11 mouse cellular contexts compared by ENCODE assay signal in genomic region chr9:46272070-46272469, GRCm38 (mm10). TPM values are rescaled to one million over a fixed set of nuclear protein-coding genes. Genes with fewer than 3 reads are reported as not detected.
DNase-seq lines count a peak whose midpoint lies in the region; ATAC-seq lines count a peak whose summit lies in the region.
"Had no signal": no experiment of that assay in that cellular context is flagged by ENCODE, and none has a peak within 500 bp of the region (broad histone marks: within the 10 kb centered on the region; RNA-seq: fewer than 3 reads in every experiment).

No protein-coding gene starts in this region.

- peaks cover 9% of the 10 kb centered on the region; the same call in 1 of the 2 replicates for H3K4me1 ChIP-seq in forebrain, embryonic 11.5 days (replicated peaks; ENCODE audit: control insufficient read depth, insufficient read depth, low read length)
- H3K4me1 ChIP-seq in forebrain, embryonic 12.5 days, result peaks cover 13% of the 10 kb centered on the region
- peaks cover 16% of the 10 kb centered on the region for H3K4me1 ChIP-seq in midbrain, embryonic 13.5 days (replicated peaks)
- H3K4me1 ChIP-seq in midbrain, embryonic 11.5 days (ENCODE audit: control insufficient read depth, insufficient read depth, low read length), result peaks cover 6% of the 10 kb centered on the region

- no peak overlapping the region for H3K9ac ChIP-seq in forebrain, embryonic 11.5 days (ENCODE audit: low read length)
- H3K9ac ChIP-seq in forebrain, embryonic 12.5 days, result no peak overlapping the region
- no peak overlapping the region for H3K9ac ChIP-seq in midbrain, embryonic 13.5 days (replicated peaks)
- no peak overlapping the region for H3K9ac ChIP-seq in midbrain, embryonic 11.5 days (ENCODE audit: low read length)

- H3K36me3 ChIP-seq in forebrain, embryonic 11.5 days (ENCODE audit: control insufficient read depth, insufficient read depth, low read length), result peaks cover 3% of the 10 kb centered on the region; the same call in 1 of the 2 replicates
- H3K36me3 ChIP-seq in forebrain, embryonic 12.5 days (replicated peaks), result peaks cover 27% of the 10 kb centered on the region
- peaks cover 27% of the 10 kb centered on the region for H3K36me3 ChIP-seq in midbrain, embryonic 13.5 days
- H3K36me3 ChIP-seq in midbrain, embryonic 11.5 days (ENCODE audit: control insufficient read depth, insufficient read depth, low read length), result peaks cover 13% of the 10 kb centered on the region

- no peak overlapping the region for H3K27ac ChIP-seq in forebrain, embryonic 11.5 days (ENCODE audit: low read depth, low read length)
- H3K27ac ChIP-seq in forebrain, embryonic 12.5 days, result no peak overlapping the region
- H3K27ac ChIP-seq in midbrain, embryonic 13.5 days, result no peak overlapping the region
- no peak overlapping the region for H3K27ac ChIP-seq in midbrain, embryonic 11.5 days (ENCODE audit: low read depth, low read length)

- H3K9me3 ChIP-seq in forebrain, embryonic 11.5 days (ENCODE audit: control insufficient read depth, low read length), result no peaks in the 10 kb centered on the region
- no peaks in the 10 kb centered on the region for H3K9me3 ChIP-seq in forebrain, embryonic 12.5 days
- no peaks in the 10 kb centered on the region for H3K9me3 ChIP-seq in midbrain, embryonic 13.5 days
- H3K9me3 ChIP-seq in midbrain, embryonic 11.5 days (ENCODE audit: control insufficient read depth, low read length), result no peaks in the 10 kb centered on the region

- 87% methylated on average over 9 of the region's 9 CpGs for WGBS in forebrain, embryonic 11.5 days
- 91% methylated on average over 9 of the region's 9 CpGs for WGBS in forebrain, embryonic 12.5 days
- 92% methylated on average over 9 of the region's 9 CpGs for WGBS in midbrain, embryonic 13.5 days
- WGBS in midbrain, embryonic 11.5 days, result 85% methylated on average over 9 of the region's 9 CpGs

- no peak for DNase-seq in forebrain, embryonic 11.5 days (ENCODE audit: low spot score)
- no peak for DNase-seq in midbrain, embryonic 11.5 days (ENCODE audit: low spot score, missing footprints)
- peak; percentile 23 for DNase-seq in liver
- peak; percentile 7 to 30 for DNase-seq in thymus, postnatal 36 days
- no peak for DNase-seq in lung, postnatal 10 days
- DNase-seq: adrenal gland, adult 8-10 months had no signal

- H3K4me3 ChIP-seq in forebrain, embryonic 11.5 days (ENCODE audit: low read depth, low read length), result peak overlapping the region; percentile 80; the same call in 1 of the 2 replicates
- H3K4me3 ChIP-seq in forebrain, embryonic 12.5 days (replicated peaks), result no peak overlapping the region
- peak overlapping the region; percentile 84; the same call in 1 of the 2 replicates for H3K4me3 ChIP-seq in midbrain, embryonic 13.5 days (replicated peaks)
- H3K4me3 ChIP-seq in midbrain, embryonic 11.5 days (ENCODE audit: low read depth, low read length), result no peak overlapping the region

- peaks cover 3% of the 10 kb centered on the region; the same call in 1 of the 2 replicates for H3K27me3 ChIP-seq in forebrain, embryonic 11.5 days (ENCODE audit: control insufficient read depth, insufficient read depth, low read length)
- peaks cover 26% of the 10 kb centered on the region for H3K27me3 ChIP-seq in forebrain, embryonic 12.5 days
- H3K27me3 ChIP-seq in midbrain, embryonic 13.5 days, result peaks cover 25% of the 10 kb centered on the region
- peaks cover 3% of the 10 kb centered on the region for H3K27me3 ChIP-seq in midbrain, embryonic 11.5 days (ENCODE audit: control insufficient read depth, insufficient read depth, low read length)

- H3K4me2 ChIP-seq in forebrain, embryonic 11.5 days (ENCODE audit: low read depth, low read length, severe bottlenecking), result peak overlapping the region; percentile 92; the same call in 1 of the 2 replicates
- no peak overlapping the region for H3K4me2 ChIP-seq in forebrain, embryonic 12.5 days
- H3K4me2 ChIP-seq in midbrain, embryonic 13.5 days (replicated peaks), result peak overlapping the region; percentile 98; the same call in 1 of the 2 replicates
- no peak overlapping the region for H3K4me2 ChIP-seq in midbrain, embryonic 11.5 days

- ATAC-seq in forebrain, embryonic 11.5 days (replicated peaks; ENCODE audit: low FRiP score), result no peak
- no peak for ATAC-seq in forebrain, embryonic 12.5 days (ENCODE audit: low FRiP score)
- ATAC-seq in midbrain, embryonic 13.5 days, result no peak
- ATAC-seq in midbrain, embryonic 11.5 days (ENCODE audit: low FRiP score), result no peak
- no peak; the same call in 1 of the 2 replicates for ATAC-seq in granulocyte monocyte progenitor cell, adult 5-6 weeks (replicated peaks; ENCODE audit: poor library complexity, severe bottlenecking)

RNA-seq across cellular contexts. Expression of gene Zpr1, which starts 0.8 kb away (rescaled TPM):
- 58.6 and 61.4 TPM in 2 replicates for polyA plus RNA-seq in forebrain, embryonic 11.5 days (2014; fragmentation: Nextera tagmentation; extraction: Ambion mirVana)
- polyA plus RNA-seq in forebrain, embryonic 12.5 days (2016; fragmentation: Nextera tagmentation; extraction: Ambion mirVana), result 61.4 and 66.2 TPM in 2 replicates
- polyA plus RNA-seq in midbrain, embryonic 13.5 days (2015; fragmentation: Nextera tagmentation; extraction: Ambion mirVana), result 54.5 and 61.0 TPM in 2 replicates
- polyA plus RNA-seq in midbrain, embryonic 11.5 days (2014; fragmentation: Nextera tagmentation; extraction: Ambion mirVana), result 59.3 and 62.0 TPM in 2 replicates
- total RNA-seq in granulocyte monocyte progenitor cell, adult 5-6 weeks (2014; fragmentation: Nextera tagmentation), result 28.1 and 50.4 TPM in 2 replicates
- 36.1 and 42.8 TPM in 2 replicates for total RNA-seq in granulocyte monocyte progenitor cell, adult 5-6 weeks (2017)

RNA-seq across cellular contexts. Expression of gene Apoa5, which starts 3.6 kb away (rescaled TPM):
- not detected in 2 replicates for polyA plus RNA-seq in forebrain, embryonic 11.5 days (2014; fragmentation: Nextera tagmentation; extraction: Ambion mirVana)
- polyA plus RNA-seq in forebrain, embryonic 12.5 days (2016; fragmentation: Nextera tagmentation; extraction: Ambion mirVana), result not detected in 2 replicates
- not detected in 2 replicates for polyA plus RNA-seq in midbrain, embryonic 13.5 days (2015; fragmentation: Nextera tagmentation; extraction: Ambion mirVana)
- 0.15 TPM in 1 of 2 replicates, not detected in the other for polyA plus RNA-seq in midbrain, embryonic 11.5 days (2014; fragmentation: Nextera tagmentation; extraction: Ambion mirVana)
- not detected in 2 replicates for total RNA-seq in granulocyte monocyte progenitor cell, adult 5-6 weeks (2014; fragmentation: Nextera tagmentation)
- total RNA-seq in granulocyte monocyte progenitor cell, adult 5-6 weeks (2017), result not detected in 2 replicates
- polyA plus RNA-seq: cortical plate, adult 2 months had no signal

RNA-seq across cellular contexts. Expression of gene Bud13, which starts 10.7 kb away (rescaled TPM):
- 28.5 and 29.9 TPM in 2 replicates for polyA plus RNA-seq in forebrain, embryonic 11.5 days (2014; fragmentation: Nextera tagmentation; extraction: Ambion mirVana)
- 24.9 and 25.8 TPM in 2 replicates for polyA plus RNA-seq in forebrain, embryonic 12.5 days (2016; fragmentation: Nextera tagmentation; extraction: Ambion mirVana)
- 19.8 and 20.7 TPM in 2 replicates for polyA plus RNA-seq in midbrain, embryonic 13.5 days (2015; fragmentation: Nextera tagmentation; extraction: Ambion mirVana)
- polyA plus RNA-seq in midbrain, embryonic 11.5 days (2014; fragmentation: Nextera tagmentation; extraction: Ambion mirVana), result 26.4 and 27.1 TPM in 2 replicates
- total RNA-seq in granulocyte monocyte progenitor cell, adult 5-6 weeks (2014; fragmentation: Nextera tagmentation), result 22.3 and 28.0 TPM in 2 replicates
- 15.6 and 16.2 TPM in 2 replicates for total RNA-seq in granulocyte monocyte progenitor cell, adult 5-6 weeks (2017)

RNA-seq across cellular contexts. Expression of gene Apoa4, which starts 31.6 kb away (rescaled TPM):
- not detected in 2 replicates for polyA plus RNA-seq in forebrain, embryonic 11.5 days (2014; fragmentation: Nextera tagmentation; extraction: Ambion mirVana)
- polyA plus RNA-seq in forebrain, embryonic 12.5 days (2016; fragmentation: Nextera tagmentation; extraction: Ambion mirVana), result not detected in 2 replicates
- 0.08 and 0.57 TPM in 2 replicates for polyA plus RNA-seq in midbrain, embryonic 13.5 days (2015; fragmentation: Nextera tagmentation; extraction: Ambion mirVana)
- polyA plus RNA-seq in midbrain, embryonic 11.5 days (2014; fragmentation: Nextera tagmentation; extraction: Ambion mirVana), result not detected in 2 replicates
- not detected in 2 replicates for total RNA-seq in granulocyte monocyte progenitor cell, adult 5-6 weeks (2014; fragmentation: Nextera tagmentation)
- not detected in 2 replicates for total RNA-seq in granulocyte monocyte progenitor cell, adult 5-6 weeks (2017)
- polyA plus RNA-seq: gonadal fat pad, adult 2 months had no signal

RNA-seq across cellular contexts. Expression of gene Apoc3, which starts 36.6 kb away (rescaled TPM):
- not detected in 2 replicates for polyA plus RNA-seq in forebrain, embryonic 11.5 days (2014; fragmentation: Nextera tagmentation; extraction: Ambion mirVana)
- polyA plus RNA-seq in forebrain, embryonic 12.5 days (2016; fragmentation: Nextera tagmentation; extraction: Ambion mirVana), result not detected in 2 replicates
- not detected in 2 replicates for polyA plus RNA-seq in midbrain, embryonic 13.5 days (2015; fragmentation: Nextera tagmentation; extraction: Ambion mirVana)
- polyA plus RNA-seq in midbrain, embryonic 11.5 days (2014; fragmentation: Nextera tagmentation; extraction: Ambion mirVana), result not detected in 2 replicates
- total RNA-seq in granulocyte monocyte progenitor cell, adult 5-6 weeks (2014; fragmentation: Nextera tagmentation), result not detected in 2 replicates
- not detected in 2 replicates for total RNA-seq in granulocyte monocyte progenitor cell, adult 5-6 weeks (2017)

Comparison
In these comparisons a context has a peak if more than half of its experiments do, and no peak if none do; other contexts are left out.
1. H3K4me2 ChIP-seq: peak in forebrain, embryonic 11.5 days (single experiment) and midbrain, embryonic 13.5 days (single experiment); none in forebrain, embryonic 12.5 days (single experiment) and midbrain, embryonic 11.5 days (single experiment).
2. H3K4me3 ChIP-seq: peak in forebrain, embryonic 11.5 days (single experiment) and midbrain, embryonic 13.5 days (single experiment); none in forebrain, embryonic 12.5 days (single experiment) and midbrain, embryonic 11.5 days (single experiment).
3. DNase-seq: peak in liver (single experiment) and thymus, postnatal 36 days (2 of 2); none in forebrain, embryonic 11.5 days (single experiment), midbrain, embryonic 11.5 days (single experiment) and lung, postnatal 10 days (single experiment).